Mouse (Mus musculus): Measurements from ENCODE around the gene Nphp3.
A peak's percentile ranks its signal among the peaks of the same experiment; 100 is the strongest.

The Nphp3 gene

DNA sequence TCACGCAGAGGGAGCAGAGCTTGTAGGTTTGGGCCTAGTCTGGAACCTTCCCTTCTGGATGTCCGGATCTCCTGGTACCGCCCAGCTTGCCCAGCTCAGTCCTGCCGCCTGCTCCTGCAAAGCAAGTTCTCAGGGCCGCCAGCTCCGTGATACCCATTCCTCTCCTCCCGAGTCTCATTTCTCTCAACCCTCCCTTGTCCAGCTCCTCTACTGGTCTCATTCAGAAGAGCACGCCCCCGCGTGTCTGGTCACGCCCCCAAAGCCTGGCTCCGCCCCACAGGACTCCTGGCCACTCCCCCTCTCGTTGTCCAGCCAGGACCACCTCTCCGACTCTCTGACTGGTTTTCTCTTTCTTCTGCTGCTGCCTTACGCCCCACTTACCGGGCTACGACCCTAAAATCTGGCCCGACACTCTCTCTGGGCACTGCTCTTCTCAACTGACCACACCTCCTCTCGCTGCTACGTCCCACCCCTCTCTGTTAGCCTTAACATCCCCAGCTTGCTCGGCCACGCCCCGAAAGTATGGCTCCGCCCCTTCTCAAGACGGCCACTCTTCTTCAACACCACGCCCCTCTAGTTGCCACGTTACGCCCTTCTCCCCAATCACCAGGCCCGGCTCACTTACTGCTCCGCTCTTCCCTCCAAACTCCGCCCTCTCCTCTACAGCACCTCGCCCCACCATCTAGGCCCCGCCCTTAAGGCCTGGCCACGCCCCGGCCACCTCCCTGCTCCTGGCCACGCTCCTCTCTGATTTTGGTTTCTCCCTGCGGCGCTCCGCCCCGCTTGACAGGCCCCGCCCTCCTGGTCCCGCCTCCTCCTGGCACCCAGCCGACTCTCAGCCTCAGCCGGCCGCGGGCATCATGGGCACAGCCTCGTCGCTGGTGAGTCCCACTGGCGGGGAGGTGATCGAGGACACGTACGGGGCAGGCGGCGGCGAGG is at the start of gene Nphp3:
Nphp3 (plus strand) TSS at position 624 of the 939 bp plus-strand sequence.
- DNase-seq, result peak; percentile 100

GRCm38 (mm10) chr9:103958722-103959121 is 43.6 kb upstream of the Nphp3 start:
- DNase-seq, result no peak

- DNase-seq, result peak; percentile 17
Observed at GRCm38 (mm10) chr9:103959989-103960388, 42.4 kb upstream of the Nphp3 start.

DNA sequence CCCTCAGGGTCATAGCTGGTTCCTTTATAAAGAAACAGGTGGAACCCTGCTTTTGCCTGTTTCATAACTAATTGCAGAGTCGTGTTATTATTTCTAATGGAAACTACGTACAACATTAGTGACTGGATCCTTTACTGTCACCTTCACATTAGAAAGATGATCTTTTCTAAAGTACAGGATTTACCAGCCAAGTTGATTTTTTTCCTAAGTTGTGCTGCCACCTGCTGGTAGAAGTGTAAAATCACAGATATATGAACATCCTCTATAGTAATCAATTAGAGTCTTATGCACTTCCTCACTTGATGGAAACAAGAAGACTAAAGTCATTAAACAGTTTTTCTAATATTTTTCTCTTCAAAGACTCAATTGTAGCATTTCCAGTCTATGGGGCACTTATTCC is 5.8 kb upstream of the Nphp3 start:
- DNase-seq, result peak; percentile 38

- DNase-seq, result no peak
Observed at GRCm38 (mm10) chr9:104000601-104001000, 1.7 kb upstream of the Nphp3 start.

DNA sequence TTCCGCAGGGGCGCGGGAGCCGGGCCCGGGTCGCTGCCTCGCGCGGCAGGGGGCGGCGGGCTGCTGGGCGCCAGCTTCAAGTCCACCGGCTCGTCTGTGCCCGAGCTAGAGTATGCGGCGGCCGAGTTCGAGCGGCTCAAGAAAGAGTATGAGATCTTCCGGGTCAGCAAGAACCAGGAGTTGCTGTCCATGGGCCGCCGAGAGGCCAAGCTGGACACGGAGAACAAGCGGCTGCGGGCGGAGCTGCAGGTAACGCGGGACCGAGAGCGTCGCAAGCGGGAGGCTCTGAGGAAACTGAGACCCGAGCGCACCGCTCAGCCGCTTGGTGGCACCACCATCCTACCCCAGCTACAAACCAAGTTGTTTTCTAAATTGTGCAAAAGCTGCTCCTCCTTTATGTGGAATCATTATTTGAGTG is 578 bp downstream of the Nphp3 start:
- DNase-seq, result peak; percentile 80

DNA sequence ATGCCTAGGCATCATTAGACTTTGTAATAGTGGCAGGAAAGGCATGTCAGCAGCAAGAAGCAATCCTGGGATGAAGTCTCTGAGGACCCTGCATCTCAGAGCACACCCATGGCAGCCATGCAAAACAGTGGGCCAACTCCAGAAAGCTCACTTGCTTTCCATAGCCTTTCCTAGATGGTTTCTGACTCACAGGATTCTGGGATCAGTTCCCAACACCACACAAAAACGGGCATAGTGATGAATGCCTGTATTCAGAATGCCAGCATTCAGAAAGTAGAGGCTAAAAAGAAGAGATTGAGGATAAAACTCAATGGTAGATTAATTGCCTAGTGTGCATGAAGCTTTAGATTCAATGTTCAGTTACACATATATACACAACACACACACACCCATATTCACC is 12.2 kb downstream of the Nphp3 start:
- DNase-seq, result no peak

DNA sequence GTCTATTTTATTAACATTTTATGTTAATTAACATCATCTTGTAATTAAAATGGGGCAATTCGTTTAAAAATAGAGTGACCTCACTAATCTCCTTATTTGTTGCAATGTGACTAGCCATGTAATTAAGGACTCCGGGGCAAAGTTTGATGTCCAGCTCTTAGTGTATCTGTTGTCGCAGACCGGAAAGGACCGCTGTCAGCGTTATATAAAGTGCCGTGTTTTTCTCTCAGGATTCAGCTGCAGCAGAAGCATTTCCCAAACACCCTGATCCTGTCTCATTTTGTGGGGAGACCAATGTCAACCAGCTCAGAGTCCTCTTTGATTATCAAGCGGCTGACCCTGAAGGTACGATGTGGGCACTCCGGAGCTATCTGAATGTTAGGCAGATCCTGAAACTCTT is 18.7 kb downstream of the Nphp3 start:
- no peak for DNase-seq

DNA sequence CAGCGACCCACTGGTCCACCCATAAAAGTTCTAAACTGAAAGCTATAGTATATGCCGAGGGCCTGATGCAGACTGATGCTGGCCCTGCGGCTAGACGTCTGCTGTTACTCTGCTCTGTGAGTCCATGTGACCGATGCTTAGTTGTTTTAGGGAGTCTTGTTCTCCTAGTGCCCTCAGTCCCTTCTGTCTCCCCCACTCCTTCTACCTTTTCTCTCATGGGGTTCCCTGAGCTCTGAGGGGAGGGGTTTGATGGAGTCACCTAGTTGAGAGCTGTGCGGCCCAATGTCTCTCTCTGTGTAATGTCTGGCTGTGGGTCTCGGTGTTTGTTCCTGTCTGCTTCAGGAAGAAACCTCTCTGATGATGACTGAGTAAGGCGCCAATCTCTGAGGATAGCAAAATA is 24.8 kb downstream of the Nphp3 start:
- no peak for DNase-seq

DNA sequence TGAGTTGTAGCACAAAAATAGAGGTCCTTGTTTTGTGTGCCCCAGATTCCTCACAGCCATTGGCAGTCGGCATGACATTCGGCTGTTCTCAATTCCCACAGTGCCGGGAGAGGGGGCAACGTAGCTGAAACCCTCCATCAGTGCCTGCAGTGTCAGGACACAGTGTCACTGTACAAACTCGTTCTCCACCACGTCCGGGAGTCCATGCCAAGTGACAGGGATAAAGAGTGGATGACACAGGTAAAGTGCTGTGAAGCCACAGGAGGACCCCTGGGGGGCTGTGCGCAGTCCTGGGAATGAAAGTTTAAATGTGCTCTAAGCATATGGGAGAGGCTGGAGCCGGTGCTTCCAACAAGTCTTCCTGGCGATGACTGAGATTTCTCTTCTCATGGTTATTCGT is 27.5 kb downstream of the Nphp3 start:
- no peak for DNase-seq

- no peak for DNase-seq
Observed at GRCm38 (mm10) chr9:104034231-104034630, 31.9 kb downstream of the Nphp3 start.

DNA sequence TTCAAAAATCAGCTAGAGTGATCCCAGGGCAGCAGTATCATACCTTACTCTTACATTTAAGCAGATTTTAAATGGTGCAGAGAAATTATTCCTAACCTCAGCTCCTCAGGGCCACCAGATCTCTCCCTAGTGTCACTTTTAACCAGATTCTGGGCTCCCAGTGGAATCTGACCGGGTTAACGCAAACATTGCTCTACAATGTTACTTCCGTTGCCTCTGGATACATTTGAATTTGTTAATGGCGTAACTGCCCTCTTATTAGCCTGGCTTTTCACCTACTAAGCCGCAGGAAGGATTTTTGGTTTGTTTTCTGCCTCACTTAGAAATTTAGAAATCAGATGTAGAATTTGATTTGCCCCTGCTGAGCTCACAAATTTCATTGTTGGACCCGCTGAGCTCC is 32.4 kb downstream of the Nphp3 start:
- no peak for DNase-seq

GRCm38 (mm10) chr9:104035261-104036015 is 33.1 kb downstream of the Nphp3 start:
- peak; percentile 69 for DNase-seq

- DNase-seq, result no peak
Observed at GRCm38 (mm10) chr9:104038266-104038665, 35.9 kb downstream of the Nphp3 start.

DNA sequence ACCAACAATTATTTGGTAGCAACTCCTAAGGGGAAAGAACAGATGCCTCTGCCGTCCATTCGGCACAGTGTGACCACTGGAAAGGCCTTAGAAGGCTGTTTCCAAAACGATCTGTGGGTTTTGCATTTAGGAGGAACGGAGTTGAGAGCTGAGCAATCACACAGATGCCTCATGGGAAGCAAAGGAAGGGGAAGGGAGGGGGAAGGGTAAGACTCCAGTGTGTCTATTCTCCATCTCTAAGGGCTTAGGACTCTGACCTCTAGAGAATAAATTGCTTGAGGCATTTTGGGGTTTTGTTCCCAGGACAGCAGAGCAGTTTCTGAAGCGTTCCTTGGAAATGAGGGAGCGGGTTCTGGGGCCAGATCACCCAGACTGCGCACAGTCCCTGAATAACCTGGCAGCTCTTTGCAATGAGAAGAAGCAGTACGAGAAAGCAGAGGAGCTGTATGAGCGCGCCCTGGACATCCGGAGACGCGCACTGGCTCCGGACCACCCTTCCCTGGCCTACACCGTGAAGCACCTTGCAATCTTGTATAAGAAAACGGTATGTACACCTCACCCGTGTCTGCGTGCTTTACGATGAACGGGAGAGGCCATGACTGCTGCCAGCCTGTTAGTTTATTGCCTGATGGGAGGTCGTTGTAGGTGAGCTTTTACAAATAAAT is 36.8 kb downstream of the Nphp3 start:
- no peak for DNase-seq

DNA sequence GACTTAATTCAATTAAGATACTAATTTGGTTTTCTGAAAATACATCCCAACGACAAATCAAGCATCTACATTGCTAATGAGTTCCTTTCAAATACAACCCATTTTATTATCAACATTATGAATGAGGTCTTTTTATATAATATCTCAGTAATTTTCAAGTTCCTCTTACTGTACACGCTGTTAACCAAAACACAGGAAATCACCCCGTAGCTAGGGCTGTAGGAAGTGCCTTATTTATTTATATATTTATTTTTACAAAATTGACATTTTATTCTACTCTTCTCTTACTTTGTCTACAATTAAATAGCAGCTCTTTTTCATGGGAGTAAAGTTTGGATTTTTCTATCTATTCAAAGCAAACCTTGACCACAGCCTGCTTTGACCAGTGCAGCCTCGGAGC is 37.4 kb downstream of the Nphp3 start:
- no peak for DNase-seq

GRCm38 (mm10) chr9:104040362-104040761 is 38.0 kb downstream of the Nphp3 start, which contains the start of gene Gm28305:
Gene Gm28305 (plus strand): TSS chr9:104040662.
- DNase-seq, result no peak

- DNase-seq, result no peak
Observed at GRCm38 (mm10) chr9:104043676-104044075, 41.3 kb downstream of the Nphp3 start.

- no peak for DNase-seq
Observed at GRCm38 (mm10) chr9:104051028-104051427, 48.7 kb downstream of the Nphp3 start.

- peak; percentile 80 for DNase-seq
Observed at GRCm38 (mm10) chr9:104062430-104063243, 60.3 kb downstream of the Nphp3 start, which contains the start of gene Uba5. Gene Uba5 (minus strand): TSS chr9:104063134.

DNA sequence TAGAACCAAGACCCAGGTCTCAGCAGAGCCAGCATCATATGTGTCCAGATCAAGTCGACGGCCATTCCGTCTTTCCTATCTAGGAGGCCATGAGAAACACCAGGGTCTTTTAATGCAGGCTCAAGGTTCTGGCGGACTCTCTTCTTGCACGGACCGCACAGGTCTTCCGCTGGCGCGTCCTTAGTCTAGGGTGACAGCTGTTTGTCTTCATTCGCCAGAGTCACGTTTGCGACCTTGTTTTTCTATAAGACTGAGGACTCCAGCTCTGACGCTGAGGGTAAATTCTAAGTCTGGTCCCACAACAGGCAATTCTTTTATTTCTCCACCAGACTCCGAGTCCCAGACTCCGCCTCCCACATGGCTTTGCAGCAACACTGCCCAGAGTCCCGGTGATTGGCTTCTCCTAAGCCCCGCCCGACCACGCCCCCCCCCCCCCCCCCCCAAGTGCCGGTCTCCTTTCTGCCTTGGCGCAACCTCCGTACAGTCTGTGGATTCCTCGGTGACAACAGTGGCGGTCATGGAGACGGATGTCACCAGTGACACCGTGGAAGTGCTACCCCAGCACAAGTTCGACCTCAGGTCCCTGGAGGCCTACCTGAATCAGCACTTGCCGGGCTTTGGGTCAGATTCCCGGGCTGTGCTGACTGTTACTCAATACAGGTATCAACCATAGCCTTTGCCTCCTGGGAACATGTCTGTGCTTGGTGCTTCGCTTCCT is 61.1 kb downstream of the Nphp3 start, which contains the start of gene Acad11:
Acad11 (plus strand) TSS at position 134 of the 718 bp plus-strand sequence.
- peak; percentile 86 for DNase-seq

All from right cerebral cortex, adult 18-20 months (tissue).